Mouse (Mus musculus): ENCODE data around the gene Tmem123. TPM values are rescaled to one million over a fixed set of nuclear protein-coding genes. Genes with fewer than 3 reads are reported as not detected.

Tmem123 gene
- total and polyA plus RNA-seq, 3 experiments: 43.5 to 88.8 TPM; not detected in 1

DNA sequence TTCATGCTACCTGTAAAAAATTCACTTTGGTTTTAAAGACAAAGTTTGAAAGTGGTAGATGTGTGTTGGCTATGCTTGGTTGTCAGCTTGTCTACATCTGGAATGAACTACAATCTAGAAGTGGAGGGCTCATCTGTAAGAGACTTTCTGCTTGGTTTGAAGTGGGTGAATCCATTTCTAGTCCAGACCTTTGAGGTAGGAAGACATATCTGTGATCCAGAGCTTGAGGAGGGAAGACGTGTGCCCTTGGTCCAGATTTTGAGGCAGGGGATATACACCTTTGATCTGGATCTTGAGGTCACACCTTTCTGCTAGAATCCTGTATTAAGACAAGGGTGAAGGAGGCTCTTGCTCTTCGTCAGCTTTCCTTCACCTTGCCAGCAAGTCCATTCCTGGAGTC, 33.7 kb downstream of the Tmem123 start (continued):
- no peak for TF ChIP-seq ELF1 (IDR thresholded peaks at IDR 0.05; ENCODE audit: low read depth, low read length)
- TF ChIP-seq MAZ (IDR thresholded peaks at IDR 0.05; ENCODE audit: low read depth, low read length): no peak
- TF ChIP-seq TCF12 (IDR thresholded peaks at IDR 0.05; ENCODE audit: low read depth, low read length): no peak
- TF ChIP-seq TBP (IDR thresholded peaks at IDR 0.05; ENCODE audit: low read depth, low read length): 0 out of 2 replicates have a peak, but pooled peaks have one; percentile 6
- no peak for TF ChIP-seq RCOR1 (IDR thresholded peaks at IDR 0.05; ENCODE audit: low read depth, low read length)
- no peak for TF ChIP-seq SMC3 (IDR thresholded peaks at IDR 0.05; ENCODE audit: low read depth, low read length)
- no peak for TF ChIP-seq POLR2A (IDR thresholded peaks at IDR 0.05; ENCODE audit: control insufficient read depth in 1 of 2, insufficient read depth in 1 of 2, low read depth in 1 of 2, low read length in 2 of 2, poor library complexity in 1 of 2)
- TF ChIP-seq KAT2A (conservative IDR thresholded peaks at IDR 0.05; ENCODE audit: low read depth, low read length): no peak
- TF ChIP-seq MYC (IDR thresholded peaks at IDR 0.05; ENCODE audit: low read depth, low read length): 0 out of 2 replicates have a peak, but pooled peaks have one; percentile 5
- TF ChIP-seq JUND (IDR thresholded peaks at IDR 0.05; ENCODE audit: low read depth, low read length): no peak
- TF ChIP-seq ZKSCAN1 (IDR thresholded peaks at IDR 0.05; ENCODE audit: low read depth, low read length): no peak
- TF ChIP-seq ZMIZ1 (IDR thresholded peaks at IDR 0.05; ENCODE audit: low read depth, low read length): peak; percentile 37; the same call in 1 of the 2 replicates
- peak; percentile 63 for TF ChIP-seq POLR2AphosphoS2 (IDR thresholded peaks at IDR 0.05; ENCODE audit: low read length)
- TF ChIP-seq MXI1 (IDR thresholded peaks at IDR 0.05; ENCODE audit: low read depth, low read length): no peak

- no peaks in the 10 kb centered on the region for H3K27me3 ChIP-seq (ENCODE audit: control insufficient read depth in 1 of 2, insufficient read depth in 2 of 2, low read length in 2 of 2)
- no peaks in the 10 kb centered on the region for H3K9me3 ChIP-seq (replicated peaks; ENCODE audit: insufficient read depth, low read length)
- H3K4me3 ChIP-seq (ENCODE audit: control insufficient read depth in 1 of 2, insufficient read depth in 1 of 2, low read depth in 2 of 2, low read length in 2 of 2): no peak overlapping the region
- TF ChIP-seq USF1 (IDR thresholded peaks at IDR 0.05; ENCODE audit: low read depth, low read length): no peak
- TF ChIP-seq POLR2AphosphoS5 (IDR thresholded peaks at IDR 0.05; ENCODE audit: borderline replicate concordance, low read depth, low read length): no peak
- TF ChIP-seq GATA1 (IDR thresholded peaks at IDR 0.05; ENCODE audit: low read depth, low read length): no peak
- no peak for TF ChIP-seq MXI1 (IDR thresholded peaks at IDR 0.05; ENCODE audit: low read depth, low read length)
- TF ChIP-seq RCOR1 (IDR thresholded peaks at IDR 0.05; ENCODE audit: low read depth, low read length): no peak
- TF ChIP-seq RAD21 (IDR thresholded peaks at IDR 0.05; ENCODE audit: low read depth, low read length): no peak
- TF ChIP-seq HCFC1 (IDR thresholded peaks at IDR 0.05; ENCODE audit: low read depth, low read length): no peak
- no peak for TF ChIP-seq BHLHE40 (IDR thresholded peaks at IDR 0.05; ENCODE audit: borderline replicate concordance, low read depth, low read length)
- TF ChIP-seq UBTF (IDR thresholded peaks at IDR 0.05; ENCODE audit: borderline replicate concordance, insufficient read depth, low read depth, low read length): no peak
- TF ChIP-seq TBP (IDR thresholded peaks at IDR 0.05; ENCODE audit: low read depth, low read length): no peak
- TF ChIP-seq ZMIZ1 (IDR thresholded peaks at IDR 0.05; ENCODE audit: low read depth, low read length): no peak
- TF ChIP-seq MAZ (IDR thresholded peaks at IDR 0.05; ENCODE audit: low read depth, low read length): no peak
- no peak for DNase-seq (ENCODE audit: low read depth, low spot score)
- no peaks in the 10 kb centered on the region; a peak in 1 of 4 replicates for H3K4me1 ChIP-seq (ENCODE audit: control insufficient read depth in 1 of 2, insufficient read depth in 2 of 2, low read length in 2 of 2)
- no peak overlapping the region for H3K9ac ChIP-seq (ENCODE audit: control insufficient read depth, low read depth, low read length, poor library complexity, severe bottlenecking)
- H3K27ac ChIP-seq (ENCODE audit: control insufficient read depth, low read depth, low read length): no peak overlapping the region
- H3K79me2 ChIP-seq (ENCODE audit: control insufficient read depth, insufficient read depth, low read length, poor library complexity): 0 out of 2 replicates have a peak, but pooled peaks cover 1% of the 10 kb centered on the region
- H3K36me3 ChIP-seq (ENCODE audit: control insufficient read depth in 1 of 2, insufficient read depth in 2 of 2, low read length in 2 of 2): peaks cover 2 to 4% of the 10 kb centered on the region in 2 experiments
Measured at GRCm38 (mm10) chr9:7798555-7798954, 34.7 kb downstream of the Tmem123 start.
